Mouse (Mus musculus): Measurements from ENCODE around the gene Gm10097.

DNA sequence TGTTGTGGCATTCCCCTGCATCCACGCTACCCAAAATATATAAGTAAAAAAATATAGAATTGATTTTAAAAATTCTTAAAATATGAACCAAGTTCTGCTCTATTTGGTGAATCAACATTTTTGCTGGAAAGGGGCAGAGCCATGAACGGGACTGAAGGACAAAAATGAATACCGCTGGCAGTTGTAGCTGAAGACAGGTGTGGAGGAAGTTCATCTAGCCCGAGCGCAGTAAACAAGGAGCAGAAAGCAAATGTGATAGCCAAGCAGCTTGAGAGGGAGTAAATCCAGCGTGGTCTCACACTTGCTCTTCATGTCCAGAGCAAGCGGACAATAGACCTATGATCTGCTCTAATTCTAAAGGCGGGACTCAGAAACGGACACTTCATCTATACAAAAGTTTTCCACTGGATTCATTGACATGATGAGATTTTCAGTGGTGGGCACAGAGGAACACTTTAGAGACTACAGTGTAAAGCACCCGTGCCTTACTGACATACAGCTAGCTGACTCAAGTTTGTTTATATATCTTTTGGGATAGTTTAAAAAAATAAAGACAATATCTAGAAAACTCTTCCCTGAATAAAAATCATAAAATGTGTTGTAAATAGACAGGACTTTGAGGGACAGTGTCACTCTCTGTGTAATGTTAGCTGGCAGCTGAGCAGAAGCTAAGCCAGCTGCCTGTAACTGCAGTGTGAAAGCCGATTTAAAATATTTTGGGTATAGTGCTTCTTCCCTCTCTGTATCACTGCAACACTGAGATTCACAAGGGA is 1.4 kb downstream of the Gm10097 start:
- TF ChIP-seq CTCF (IDR thresholded peaks at IDR 0.05; ENCODE audit: borderline replicate concordance, insufficient read depth, low read depth, low read length) (no peak), POLR2A (IDR thresholded peaks at IDR 0.05; ENCODE audit: borderline replicate concordance, insufficient read depth, low read length) (no peak)

Measured in cerebellum, adult 2 months (tissue).